Mouse (Mus musculus): Measurements from ENCODE around the gene Nup133. TPM values are rescaled to one million over a fixed set of nuclear protein-coding genes. Genes with fewer than 3 reads are reported as not detected.
A peak's percentile ranks its signal among the peaks of the same experiment; 100 is the strongest.

Nup133 gene
- total RNA-seq, 2 experiments from 2014 or later: 32.2 to 33.4 TPM

DNA sequence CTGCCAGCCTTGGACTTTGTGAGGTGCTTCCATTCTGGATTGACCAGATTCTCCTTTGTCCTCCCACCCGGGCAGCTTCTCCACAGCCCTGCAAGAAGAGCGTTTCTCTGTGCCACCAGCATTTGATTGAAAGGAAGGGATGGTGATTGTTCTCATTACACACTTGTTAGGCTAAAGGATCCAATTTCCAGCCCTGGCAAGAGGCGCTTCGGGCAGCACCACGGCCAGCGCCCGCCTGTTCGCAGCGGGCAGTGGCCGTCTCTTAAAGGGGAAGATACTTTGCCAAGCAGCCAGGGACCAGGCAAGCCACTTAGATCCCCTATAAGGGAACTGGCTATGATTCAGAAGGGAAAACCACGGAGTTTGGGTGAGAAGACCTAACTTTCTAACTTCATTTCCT, 57.8 kb downstream of the Nup133 start:
- peak; percentile 18 to 47 for DNase-seq (ENCODE audit: low spot score in 2 of 2)

DNA sequence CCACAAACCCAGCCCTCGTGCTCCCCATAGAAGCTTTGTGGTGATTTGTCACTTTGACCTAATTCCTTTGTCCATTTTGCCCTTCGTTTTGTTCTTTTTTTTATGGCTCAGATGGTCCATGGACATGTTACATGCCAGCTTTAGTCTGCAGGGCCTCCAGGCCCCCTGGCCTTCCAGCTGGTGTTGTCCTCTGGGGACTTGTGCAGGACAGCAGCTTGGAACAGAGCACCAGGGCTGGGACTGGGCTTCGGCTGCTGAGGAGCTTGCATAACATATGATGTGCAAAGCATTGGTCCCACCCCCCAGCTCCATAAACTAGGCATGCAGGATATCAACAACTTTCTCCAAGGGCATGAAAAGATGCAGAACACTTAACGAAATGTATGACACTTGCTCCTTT, 59.3 kb downstream of the Nup133 start:
- DNase-seq (ENCODE audit: low spot score in 2 of 2): no peak

DNA sequence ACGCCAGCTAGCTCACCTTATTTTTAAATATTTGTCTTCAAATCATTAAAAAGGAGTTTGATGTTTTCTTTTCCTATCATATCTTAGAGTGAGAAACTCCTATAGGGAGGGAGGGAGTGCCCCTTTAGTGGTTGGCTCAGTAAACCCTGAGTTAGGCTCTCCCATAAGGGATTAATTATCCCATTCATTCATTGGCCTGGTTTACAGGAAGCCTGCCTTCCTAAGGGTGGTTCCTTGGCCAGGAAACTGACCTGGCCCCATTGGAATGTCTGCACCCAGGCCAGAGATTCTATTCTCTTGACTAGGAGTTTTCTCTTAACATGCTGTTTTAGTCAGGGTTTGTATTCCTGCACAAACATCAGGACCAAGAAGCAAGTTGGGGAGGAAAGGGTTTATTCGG, 61.1 kb downstream of the Nup133 start:
- DNase-seq (ENCODE audit: low spot score in 2 of 2): no peak

DNA sequence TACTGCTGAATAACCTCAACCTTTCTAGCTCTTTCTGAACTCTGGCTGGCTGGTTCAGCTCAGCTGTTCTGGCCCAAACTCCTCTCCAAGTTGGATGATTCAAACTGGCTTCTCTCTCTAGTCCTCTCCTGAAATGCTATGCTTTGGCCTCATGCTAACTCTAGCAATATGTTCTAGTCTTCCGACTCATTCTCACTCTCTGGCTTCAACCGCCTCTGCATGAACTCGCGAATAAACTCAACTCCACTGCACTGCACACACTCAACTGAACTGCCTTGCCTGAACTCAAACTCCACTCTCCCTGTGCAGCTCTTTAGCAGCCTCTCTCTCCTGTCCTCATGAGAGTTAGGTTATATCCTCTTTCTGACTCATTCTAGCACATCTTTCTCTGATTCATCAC, 61.9 kb downstream of the Nup133 start:
- no peak for DNase-seq (ENCODE audit: low spot score in 2 of 2)

DNA sequence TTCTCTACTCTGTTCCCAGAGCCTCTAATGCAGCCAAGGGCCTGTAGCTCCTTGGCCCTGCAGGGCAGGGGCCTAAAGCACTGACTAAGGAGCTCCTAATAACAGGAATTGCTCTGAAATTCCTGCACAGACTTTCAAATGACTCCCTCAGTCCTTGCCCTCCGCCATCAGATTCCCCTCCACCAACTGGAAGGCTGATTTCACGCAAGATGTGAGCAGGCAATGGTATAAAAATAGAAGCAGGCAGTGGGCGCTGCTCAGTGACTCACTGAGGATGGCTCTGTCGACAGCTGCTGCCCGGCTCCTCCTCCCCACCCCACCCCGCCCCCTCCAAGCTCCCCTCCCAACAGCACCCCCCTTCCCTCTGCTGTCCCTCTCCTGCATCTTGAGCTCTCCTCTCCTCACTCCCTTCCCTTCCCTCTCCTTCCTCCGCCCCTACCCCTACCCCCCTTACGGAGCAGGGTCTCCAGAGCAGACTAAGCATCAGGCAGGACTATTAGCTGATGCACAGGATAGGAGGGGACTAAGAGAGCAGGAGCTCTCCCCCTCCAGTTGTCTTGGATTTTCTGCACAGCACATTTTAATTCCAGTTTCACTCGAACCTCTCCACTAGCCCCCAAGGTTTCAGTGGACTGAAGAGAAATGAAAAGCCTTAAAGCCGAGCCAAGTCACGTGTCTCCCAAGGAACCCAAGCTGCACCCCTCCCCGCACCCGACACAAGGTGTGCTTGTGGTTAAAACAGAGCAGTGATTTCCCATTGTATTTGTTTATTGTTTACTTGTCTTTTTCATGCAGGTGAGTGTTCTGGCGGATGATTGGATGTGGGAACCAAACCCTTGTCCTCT, 64.1 kb downstream of the Nup133 start:
- DNase-seq (ENCODE audit: low spot score in 2 of 2): no peak

DNA sequence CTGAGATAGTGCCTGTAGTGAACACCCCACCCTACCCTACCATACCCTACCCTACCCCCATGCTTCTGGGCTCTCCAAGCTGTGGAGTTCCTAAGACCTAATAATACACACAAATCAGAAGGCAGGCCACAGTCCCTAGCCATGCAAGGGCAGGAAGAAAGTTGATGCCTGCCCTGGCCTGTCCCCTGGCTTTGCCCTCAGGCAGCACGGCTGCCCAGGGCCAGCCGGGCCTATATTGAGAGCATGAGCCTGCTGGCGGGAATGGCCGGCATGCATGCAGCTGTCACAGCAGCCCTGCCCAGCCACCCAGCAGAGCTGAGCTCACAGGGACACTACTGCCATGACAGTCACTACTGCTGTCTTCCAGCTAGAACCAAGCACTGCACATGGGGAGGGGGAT, 66.0 kb downstream of the Nup133 start:
- no peak for DNase-seq (ENCODE audit: low spot score in 2 of 2)

- DNase-seq (ENCODE audit: low spot score in 2 of 2): no peak
Measured at GRCm38 (mm10) chr8:123882412-123882811, 66.7 kb downstream of the Nup133 start.

GRCm38 (mm10) chr8:123880821-123881350, 68.2 kb downstream of the Nup133 start:
- no peak for DNase-seq (ENCODE audit: low spot score in 2 of 2)

GRCm38 (mm10) chr8:123880271-123880670, 68.8 kb downstream of the Nup133 start:
- DNase-seq (ENCODE audit: low spot score in 2 of 2): no peak

DNA sequence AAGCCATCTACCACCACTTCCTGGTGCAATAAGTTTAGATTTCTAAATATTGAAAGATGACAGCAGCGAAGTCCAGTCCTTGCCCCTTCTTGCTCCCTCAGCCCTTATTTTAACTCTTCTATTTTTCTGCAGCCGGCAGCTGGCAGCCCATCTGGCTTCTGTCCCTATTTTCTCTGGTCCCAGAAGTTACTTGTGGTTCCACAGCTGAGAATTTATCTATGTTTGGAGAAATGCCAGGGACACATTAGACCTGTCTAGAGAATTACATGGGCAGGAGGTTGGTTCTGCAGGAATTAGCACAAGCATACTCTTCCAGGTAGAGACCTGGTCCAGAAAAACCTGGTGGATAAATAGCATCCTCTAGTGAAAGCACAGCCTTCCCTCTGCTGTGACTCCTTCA, 71.2 kb downstream of the Nup133 start:
- no peak for DNase-seq (ENCODE audit: low spot score in 2 of 2)

GRCm38 (mm10) chr8:123874324-123874723, 74.7 kb downstream of the Nup133 start:
- no peak for DNase-seq (ENCODE audit: low spot score in 2 of 2)

DNA sequence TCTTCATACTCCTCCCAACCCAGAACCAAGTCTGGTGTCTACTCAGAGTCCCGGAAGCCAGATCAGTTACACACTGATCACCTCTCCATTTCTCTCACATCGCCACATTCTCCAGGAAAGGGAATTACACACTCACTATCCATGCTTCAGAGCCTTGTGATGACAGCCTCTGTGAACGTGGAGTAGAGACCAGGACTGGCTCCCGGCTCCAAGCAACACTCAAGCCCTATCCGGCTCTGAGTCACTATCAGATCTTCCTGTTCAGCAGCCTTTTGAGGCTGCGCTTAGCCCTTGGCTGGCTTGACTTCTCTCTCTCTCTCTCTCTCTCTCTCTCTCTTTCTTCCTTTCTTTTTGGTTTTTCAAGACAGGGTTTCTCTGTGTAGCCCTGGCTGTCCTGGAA, 75.7 kb downstream of the Nup133 start:
- DNase-seq (ENCODE audit: low spot score in 2 of 2): no peak

GRCm38 (mm10) chr8:123872048-123872447, 77.0 kb downstream of the Nup133 start:
- no peak for DNase-seq (ENCODE audit: low spot score in 2 of 2)

GRCm38 (mm10) chr8:123866971-123867370, 82.1 kb downstream of the Nup133 start:
- DNase-seq (ENCODE audit: low spot score in 2 of 2): no peak

GRCm38 (mm10) chr8:123865786-123866185, 83.3 kb downstream of the Nup133 start:
- DNase-seq (ENCODE audit: low spot score in 2 of 2): no peak

DNA sequence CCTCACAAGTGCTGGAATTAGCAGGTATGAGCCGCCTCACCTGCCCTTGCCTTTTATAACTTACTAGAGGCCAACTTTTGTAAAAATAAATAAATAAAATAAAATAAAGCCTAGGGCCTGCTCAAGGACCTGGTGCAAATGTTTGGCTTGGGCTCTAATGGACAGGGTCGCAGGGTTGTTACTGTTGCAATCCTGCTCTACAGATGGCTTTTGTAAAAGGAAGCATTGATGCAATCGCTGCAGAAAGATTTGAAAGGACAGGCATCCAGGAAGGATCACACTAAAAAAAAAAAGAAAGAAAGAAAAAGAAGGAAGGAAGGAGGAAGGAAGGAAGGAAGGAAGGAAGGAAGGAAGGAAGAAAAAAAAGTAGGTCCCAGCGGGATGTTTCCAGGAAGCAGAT, 88.7 kb downstream of the Nup133 start:
- no peak for DNase-seq (ENCODE audit: low spot score in 2 of 2)

DNA sequence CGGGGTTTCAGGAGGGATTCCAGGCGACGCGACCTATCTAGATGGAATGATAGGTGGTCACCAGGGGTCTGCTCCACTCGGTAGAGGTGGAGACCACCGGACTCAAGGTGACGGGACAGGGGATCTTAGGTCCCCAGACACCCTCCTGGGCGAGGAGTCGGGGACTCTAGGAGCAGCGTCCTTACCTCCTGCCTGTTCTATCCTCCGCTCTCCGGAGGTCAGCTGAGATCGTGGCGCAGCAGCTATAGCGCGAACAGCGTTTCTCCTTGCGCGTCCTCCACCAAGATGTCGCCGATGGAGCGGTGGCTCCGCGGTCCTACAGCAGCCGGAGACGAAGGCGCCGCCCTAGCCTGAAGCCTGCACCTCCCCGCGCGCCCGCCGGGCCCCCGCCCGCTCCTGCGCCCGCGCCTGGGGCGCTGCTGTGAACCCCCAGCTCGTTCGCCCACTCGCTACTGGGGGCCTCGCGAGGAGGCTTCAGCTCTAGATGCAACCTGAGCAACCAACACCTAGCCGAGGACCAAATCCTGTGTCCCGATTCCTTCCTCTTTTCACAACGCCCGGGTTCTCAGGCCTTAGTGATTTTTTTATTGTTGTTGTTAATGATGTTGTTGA, 89.3 kb downstream of the Nup133 start, which contains the start of gene Ccsap:
TSS of gene Ccsap (minus strand) at position 562 of the 612 bp plus-strand sequence.
- peak in 1 of 2 experiments; percentile 32 for DNase-seq (ENCODE audit: low spot score in 2 of 2)

DNA sequence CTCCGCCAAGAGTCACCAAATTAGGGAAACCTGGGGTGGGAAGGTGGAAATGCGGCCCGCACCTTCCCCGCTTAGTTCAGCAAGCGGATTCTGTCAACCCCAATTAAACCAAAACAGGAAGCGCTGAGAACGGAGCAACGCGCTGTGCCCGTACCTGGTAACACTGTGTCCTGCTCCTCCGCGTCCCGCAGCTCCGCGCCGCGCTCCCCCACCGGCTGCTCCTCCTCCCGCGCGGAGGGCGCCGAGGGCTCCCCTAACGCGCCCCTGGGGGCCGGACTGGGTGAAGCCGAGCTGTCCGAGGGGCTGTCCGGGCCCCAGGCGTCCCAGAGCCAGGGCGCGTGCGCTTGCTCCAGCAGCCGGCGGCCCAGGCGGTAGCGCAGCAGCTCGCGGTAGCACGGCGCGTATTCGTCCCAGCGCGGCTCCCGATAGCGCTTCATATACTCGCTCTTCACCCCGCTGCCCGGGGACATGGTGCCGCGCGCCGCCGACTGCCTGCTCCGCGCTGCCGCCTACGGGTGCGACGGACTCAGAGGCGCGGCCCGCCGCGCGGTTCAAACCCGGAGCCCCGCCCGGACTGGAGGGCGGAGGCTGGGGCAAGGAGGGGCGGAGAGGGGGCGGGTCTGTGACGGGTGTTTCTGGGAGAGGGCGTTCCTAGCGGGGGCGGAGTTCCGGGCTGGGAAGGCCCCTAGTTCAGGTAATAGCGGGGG, 90.0 kb downstream of the Nup133 start:
- peak; percentile 77 to 87 for DNase-seq (ENCODE audit: low spot score in 2 of 2)

- no peak for DNase-seq (ENCODE audit: low spot score in 2 of 2)
Measured at GRCm38 (mm10) chr8:123858574-123858940, 90.5 kb downstream of the Nup133 start.

DNA sequence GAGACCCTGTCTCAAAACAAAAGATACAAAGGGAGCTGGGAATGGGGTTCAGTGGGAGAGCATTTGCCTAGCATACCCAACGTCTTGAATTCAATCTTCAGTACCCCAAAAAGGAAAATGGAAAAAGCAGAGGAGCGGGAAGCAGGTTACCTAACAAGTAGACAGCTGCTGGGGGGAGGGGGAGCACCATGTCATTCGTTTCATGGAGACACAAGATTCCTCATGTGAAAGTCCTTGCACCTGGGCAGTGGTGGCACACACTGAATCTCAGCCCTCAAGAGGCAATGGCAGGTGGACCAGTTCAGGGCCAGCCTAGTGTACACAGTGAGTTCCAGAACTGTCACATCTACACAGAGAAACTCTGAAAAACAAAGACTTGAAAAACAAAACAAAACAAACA, 91.7 kb downstream of the Nup133 start:
- DNase-seq (ENCODE audit: low spot score in 2 of 2): no peak

GRCm38 (mm10) chr8:123854733-123855475, 94.2 kb downstream of the Nup133 start:
- DNase-seq (ENCODE audit: low spot score in 2 of 2): no peak
